Mouse (Mus musculus): ENCODE data around the gene Pgr. TPM values are rescaled to one million over a fixed set of nuclear protein-coding genes. Genes with fewer than 3 reads are reported as not detected.

The Pgr gene
- polyA plus RNA-seq, 1 experiment = not detected

- no peak overlapping the region for H3K4me3 ChIP-seq (ENCODE audit: insufficient read depth, low read depth, low read length)
- H3K4me1 ChIP-seq (ENCODE audit: control insufficient read depth, insufficient read depth, insufficient read length, low read length) = no peaks in the 10 kb centered on the region
- H3K27ac ChIP-seq (replicated peaks; ENCODE audit: low read depth, low read length) = no peak overlapping the region
Observed at GRCm38 (mm10) chr9:8982315-8982714, 82.7 kb downstream of the Pgr start.

GRCm38 (mm10) chr9:8996494-8996893 is 96.9 kb downstream of the Pgr start:
- H3K4me3 ChIP-seq (ENCODE audit: insufficient read depth, low read depth, low read length) = no peak overlapping the region
- H3K27ac ChIP-seq (replicated peaks; ENCODE audit: low read depth, low read length) = no peak overlapping the region
- no peaks in the 10 kb centered on the region for H3K4me1 ChIP-seq (ENCODE audit: control insufficient read depth, insufficient read depth, insufficient read length, low read length)

GRCm38 (mm10) chr9:9001170-9001569 is 101.5 kb downstream of the Pgr start:
- Histone ChIP-seq H3K27ac (replicated peaks; ENCODE audit: low read depth, low read length) (no peak overlapping the region), H3K4me1 (ENCODE audit: control insufficient read depth, insufficient read depth, insufficient read length, low read length) (no peaks in the 10 kb centered on the region; the same call in 1 of the 2 replicates), H3K4me3 (ENCODE audit: insufficient read depth, low read depth, low read length) (no peak overlapping the region)

GRCm38 (mm10) chr9:9015108-9015507 is 115.5 kb downstream of the Pgr start:
- Histone ChIP-seq H3K27ac (replicated peaks; ENCODE audit: low read depth, low read length) (no peak overlapping the region), H3K4me3 (ENCODE audit: insufficient read depth, low read depth, low read length) (no peak overlapping the region), H3K4me1 (ENCODE audit: control insufficient read depth, insufficient read depth, insufficient read length, low read length) (no peaks in the 10 kb centered on the region)

Other genes with a start within 250 kb of the Pgr start
- gene Gm16485, start 72.0 kb downstream of the Pgr start, polyA plus RNA-seq (2012; ENCODE audit: insufficient read depth, insufficient read length, missing spikeins) = not detected in 2 replicates